Mouse (Mus musculus): ENCODE data around the gene Iyd. TPM values are rescaled to one million over a fixed set of nuclear protein-coding genes. Genes with fewer than 3 reads are reported as not detected.

Gene Iyd
- polyA plus RNA-seq, 2 experiments, result 3.8 to 9.8 TPM

DNA sequence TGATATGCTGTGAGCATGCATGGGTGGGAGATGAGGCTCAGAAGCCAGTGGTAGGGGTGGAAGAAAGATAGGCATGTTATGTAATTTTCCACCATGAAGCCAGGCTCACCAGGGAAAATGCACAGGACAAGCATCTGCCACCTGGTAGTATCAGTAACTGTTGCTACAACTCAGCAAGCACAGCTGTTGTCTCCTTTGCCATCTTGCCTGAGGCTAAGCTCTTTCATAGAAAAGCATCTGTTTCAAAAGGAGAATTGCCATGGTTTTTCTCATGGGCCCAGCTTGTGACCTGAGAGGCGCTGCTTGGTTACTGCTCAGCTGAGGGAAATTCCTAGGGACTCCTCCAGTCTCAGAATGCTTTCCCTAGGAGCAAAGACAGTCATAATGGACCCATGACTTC lies 3.7 kb upstream of the Iyd start:
- H3K9ac ChIP-seq (replicated peaks), result no peak overlapping the region
- H3K4me2 ChIP-seq (ENCODE audit: low read depth), result no peak overlapping the region
- H3K36me3 ChIP-seq (replicated peaks; ENCODE audit: control insufficient read depth, insufficient read depth, low read depth), result no peaks in the 10 kb centered on the region
- ATAC-seq (ENCODE audit: insufficient read depth), result no peak
- TF ChIP-seq EP300 (IDR thresholded peaks at IDR 0.05; ENCODE audit: low read depth) (no peak), CTCF (IDR thresholded peaks at IDR 0.05; ENCODE audit: low read depth) (no peak)
- DNase-seq (ENCODE audit: low read depth in 3 of 3, low spot score in 3 of 3), result no peak
- H3K27me3 ChIP-seq (ENCODE audit: control insufficient read depth, insufficient read depth, low read length), result no peaks in the 10 kb centered on the region
- WGBS (ENCODE audit: insufficient replicate concordance), result 50% methylated on average over 1 of the region's 1 CpGs
- H3K4me1 ChIP-seq (replicated peaks; ENCODE audit: control insufficient read depth in 2 of 2, insufficient read depth in 2 of 2, low read length in 1 of 2), result no peaks in the 10 kb centered on the region
- no peak overlapping the region for H3K27ac ChIP-seq
- no peaks in the 10 kb centered on the region for H3K9me3 ChIP-seq (ENCODE audit: control insufficient read depth, low read length)
- H3K4me3 ChIP-seq (ENCODE audit: insufficient read depth in 1 of 2, low read depth in 2 of 2, low read length in 2 of 2), result no peak overlapping the region

GRCm38 (mm10) chr10:3549384-3549783 lies 9.3 kb downstream of the Iyd start:
- no peak overlapping the region for H3K9ac ChIP-seq (replicated peaks)
- H3K9me3 ChIP-seq (ENCODE audit: control insufficient read depth, low read length), result no peaks in the 10 kb centered on the region
- H3K27ac ChIP-seq, result no peak overlapping the region
- H3K27me3 ChIP-seq (ENCODE audit: control insufficient read depth, insufficient read depth, low read length), result no peaks in the 10 kb centered on the region
- no peaks in the 10 kb centered on the region for H3K4me1 ChIP-seq (replicated peaks; ENCODE audit: control insufficient read depth in 2 of 2, insufficient read depth in 2 of 2, low read length in 1 of 2)
- WGBS (ENCODE audit: insufficient replicate concordance), result 65% methylated on average over 2 of the region's 2 CpGs
- no peaks in the 10 kb centered on the region for H3K36me3 ChIP-seq (replicated peaks; ENCODE audit: control insufficient read depth, insufficient read depth, low read depth)
- TF ChIP-seq CTCF (IDR thresholded peaks at IDR 0.05; ENCODE audit: low read depth) (no peak), EP300 (IDR thresholded peaks at IDR 0.05; ENCODE audit: low read depth) (no peak)
- H3K4me3 ChIP-seq (ENCODE audit: insufficient read depth in 1 of 2, low read depth in 2 of 2, low read length in 2 of 2), result no peak overlapping the region
- ATAC-seq (ENCODE audit: insufficient read depth) (no peak), DNase-seq (ENCODE audit: low read depth in 3 of 3, low spot score in 3 of 3) (no peak)
- no peak overlapping the region for H3K4me2 ChIP-seq (ENCODE audit: low read depth)

DNA sequence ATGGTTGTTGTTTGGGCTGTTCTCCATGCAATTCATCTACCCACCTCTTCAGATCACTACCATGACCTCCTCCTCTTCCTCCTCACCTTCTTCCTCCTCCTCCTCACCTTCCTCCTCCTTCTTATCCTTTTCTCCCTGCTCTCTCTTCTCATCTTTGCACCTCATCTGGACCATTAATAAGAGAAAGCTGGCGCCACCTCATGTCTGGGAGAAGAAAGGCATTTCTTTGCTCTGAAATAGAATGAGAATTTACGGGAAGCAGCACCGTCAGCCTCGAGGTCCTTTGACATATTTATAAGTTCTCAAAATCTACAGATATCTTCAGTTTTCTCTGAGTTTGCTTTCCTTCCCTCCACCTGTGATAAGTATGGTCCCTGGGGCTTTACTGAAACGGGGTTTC lies 15.1 kb downstream of the Iyd start:
- DNase-seq (ENCODE audit: low read depth in 3 of 3, low spot score in 3 of 3) (no peak), ATAC-seq (ENCODE audit: insufficient read depth) (no peak)
- 34% methylated on average over 5 of the region's 5 CpGs for whole genome bisulfite sequencing (ENCODE audit: insufficient replicate concordance)
- H3K9me3 ChIP-seq (ENCODE audit: control insufficient read depth, low read length), result no peaks in the 10 kb centered on the region
- H3K4me1 ChIP-seq (replicated peaks; ENCODE audit: control insufficient read depth in 2 of 2, insufficient read depth in 2 of 2, low read length in 1 of 2), result no peaks in the 10 kb centered on the region
- H3K9ac ChIP-seq (replicated peaks), result no peak overlapping the region
- H3K36me3 ChIP-seq (replicated peaks; ENCODE audit: control insufficient read depth, insufficient read depth, low read depth), result no peaks in the 10 kb centered on the region
- H3K4me2 ChIP-seq (ENCODE audit: low read depth), result no peak overlapping the region
- H3K27ac ChIP-seq, result no peak overlapping the region
- H3K4me3 ChIP-seq (ENCODE audit: insufficient read depth in 1 of 2, low read depth in 2 of 2, low read length in 2 of 2), result no peak overlapping the region
- H3K27me3 ChIP-seq (ENCODE audit: control insufficient read depth, insufficient read depth, low read length), result no peaks in the 10 kb centered on the region
- no peak for TF ChIP-seq EP300 (IDR thresholded peaks at IDR 0.05; ENCODE audit: low read depth)
- no peak for TF ChIP-seq CTCF (IDR thresholded peaks at IDR 0.05; ENCODE audit: low read depth)

- Histone ChIP-seq H3K9ac (replicated peaks) (no peak overlapping the region), H3K4me3 (ENCODE audit: insufficient read depth in 1 of 2, low read depth in 2 of 2, low read length in 2 of 2) (no peak overlapping the region), H3K4me2 (ENCODE audit: low read depth) (no peak overlapping the region), H3K4me1 (replicated peaks; ENCODE audit: control insufficient read depth in 2 of 2, insufficient read depth in 2 of 2, low read length in 1 of 2) (no peaks in the 10 kb centered on the region), H3K27ac (no peak overlapping the region), H3K36me3 (replicated peaks; ENCODE audit: control insufficient read depth, insufficient read depth, low read depth) (no peaks in the 10 kb centered on the region), H3K9me3 (ENCODE audit: control insufficient read depth, low read length) (no peaks in the 10 kb centered on the region), H3K27me3 (ENCODE audit: control insufficient read depth, insufficient read depth, low read length) (no peaks in the 10 kb centered on the region)
- WGBS (ENCODE audit: insufficient replicate concordance), result 47% methylated on average over 3 of the region's 3 CpGs
- TF ChIP-seq CTCF (IDR thresholded peaks at IDR 0.05; ENCODE audit: low read depth) (no peak), EP300 (IDR thresholded peaks at IDR 0.05; ENCODE audit: low read depth) (no peak)
- no peak for ATAC-seq (ENCODE audit: insufficient read depth)
- DNase-seq (ENCODE audit: low read depth in 3 of 3, low spot score in 3 of 3), result no peak
Measured at GRCm38 (mm10) chr10:3556538-3556937, 16.5 kb downstream of the Iyd start.

- Histone ChIP-seq H3K9ac (replicated peaks) (no peak overlapping the region), H3K27me3 (ENCODE audit: control insufficient read depth, insufficient read depth, low read length) (no peaks in the 10 kb centered on the region), H3K27ac (no peak overlapping the region), H3K4me2 (ENCODE audit: low read depth) (no peak overlapping the region), H3K4me3 (ENCODE audit: insufficient read depth in 1 of 2, low read depth in 2 of 2, low read length in 2 of 2) (no peak overlapping the region), H3K9me3 (ENCODE audit: control insufficient read depth, low read length) (no peaks in the 10 kb centered on the region), H3K36me3 (replicated peaks; ENCODE audit: control insufficient read depth, insufficient read depth, low read depth) (no peaks in the 10 kb centered on the region), H3K4me1 (replicated peaks; ENCODE audit: control insufficient read depth in 2 of 2, insufficient read depth in 2 of 2, low read length in 1 of 2) (no peaks in the 10 kb centered on the region; a peak in 1 of 4 replicates)
- 63% methylated on average over 1 of the region's 1 CpGs for WGBS (ENCODE audit: insufficient replicate concordance)
- TF ChIP-seq CTCF (IDR thresholded peaks at IDR 0.05; ENCODE audit: low read depth) (no peak), EP300 (IDR thresholded peaks at IDR 0.05; ENCODE audit: low read depth) (no peak)
- DNase-seq (ENCODE audit: low read depth in 3 of 3, low spot score in 3 of 3) (no peak), ATAC-seq (ENCODE audit: insufficient read depth) (no peak)
Measured at GRCm38 (mm10) chr10:3559136-3559535, 19.1 kb downstream of the Iyd start.
